Mouse (Mus musculus) liver, postnatal 0 days (tissue): Measurements from ENCODE around the gene Mgat5.

Experiments used
- CTCF ChIP-seq: sonication (generic); IDR thresholded peaks from 2 replicates; pipeline ENCODE4 v1.5.1; 2016; ENCODE audit warnings: antibody characterized with exemption, low read depth
- EP300 ChIP-seq: IDR thresholded peaks from 2 replicates; pipeline ENCODE4 v1.6.1; 2016; ENCODE audit warnings: antibody characterized with exemption, low read depth, mild to moderate bottlenecking

DNA sequence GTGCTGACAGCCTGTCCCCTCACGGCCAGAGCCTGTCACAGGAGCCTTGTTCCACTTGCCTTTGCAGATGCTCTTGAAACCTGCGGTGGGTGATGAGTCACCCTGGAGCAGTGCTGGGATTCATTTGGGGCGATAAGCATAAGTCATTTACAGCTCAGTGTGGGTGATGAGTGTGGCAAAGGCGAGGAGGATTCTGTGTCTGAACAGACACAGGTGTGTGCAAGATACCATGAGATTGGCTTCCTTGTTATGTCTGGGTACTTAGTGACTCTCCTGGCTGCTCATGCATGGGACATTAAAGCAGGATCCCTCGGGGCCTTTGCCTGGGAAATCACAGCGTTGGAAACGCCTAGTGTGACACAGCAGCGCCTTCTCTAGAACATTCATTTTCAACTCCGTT is 256.2 kb downstream of the Mgat5 start:
- TF ChIP-seq CTCF = no peak
- no peak for TF ChIP-seq EP300
